Mouse (Mus musculus): ENCODE measurements around the gene Tril.

GRCm38 (mm10) chr6:53781171-53781570 lies 39.5 kb downstream of the Tril start:
- TF ChIP-seq CTCF (IDR thresholded peaks at IDR 0.05), result peak; percentile 87
- no peak for TF ChIP-seq EP300 (IDR thresholded peaks at IDR 0.05)
